Mouse (Mus musculus): Measurements from ENCODE around the gene Ecpas. TPM values are rescaled to one million over a fixed set of nuclear protein-coding genes. Genes with fewer than 3 reads are reported as not detected.

The Ecpas gene
- polyA plus RNA-seq, 1 experiment = 40.5 TPM

DNA sequence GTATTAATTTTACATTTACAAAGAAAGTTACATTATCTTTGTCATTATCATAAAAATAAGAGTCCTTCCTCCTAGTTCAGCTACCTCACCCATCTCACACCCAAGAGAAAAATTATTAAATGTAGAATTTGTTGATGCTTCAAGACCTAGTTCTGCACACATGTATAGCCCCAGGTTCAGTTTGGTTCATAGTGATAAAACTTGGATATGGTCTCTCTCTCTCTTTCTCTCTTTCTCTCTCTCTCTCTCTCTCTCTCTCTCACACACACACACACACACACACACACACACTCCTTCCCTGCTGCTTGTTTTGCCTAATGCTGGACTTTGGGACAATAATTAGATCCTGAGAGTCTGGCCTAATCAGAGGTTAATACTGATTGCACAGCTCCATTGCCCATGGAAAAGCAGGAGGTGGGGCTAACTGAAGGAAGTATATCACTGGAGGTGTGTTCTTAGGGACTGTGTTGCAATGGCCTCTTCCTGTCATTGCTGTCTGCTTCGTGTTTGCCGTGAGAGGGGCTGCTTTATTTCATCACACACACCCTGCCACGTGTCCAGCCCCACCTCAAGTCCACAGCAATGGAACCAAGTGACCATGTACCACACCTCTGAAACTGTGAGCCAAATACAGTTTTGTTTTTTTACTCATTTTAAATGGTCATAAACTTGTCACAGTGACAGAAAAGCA lies 932 bp upstream of the Ecpas start:
- H3K27ac ChIP-seq (ENCODE audit: insufficient read depth, low read length) = no peak overlapping the region
- no peak overlapping the region; the same call in 1 of the 2 replicates for H3K4me3 ChIP-seq (ENCODE audit: insufficient read depth, low read length)
- TF ChIP-seq CTCF (IDR thresholded peaks at IDR 0.05; ENCODE audit: extremely low read depth, insufficient read depth, low read length) = no peak
- TF ChIP-seq POLR2A (IDR thresholded peaks at IDR 0.05; ENCODE audit: extremely low read depth, insufficient read depth, low read length) = no peak
- H3K4me1 ChIP-seq (ENCODE audit: control insufficient read depth, insufficient read depth, low read length) = peaks cover 2% of the 10 kb centered on the region; the same call in 1 of the 2 replicates

DNA sequence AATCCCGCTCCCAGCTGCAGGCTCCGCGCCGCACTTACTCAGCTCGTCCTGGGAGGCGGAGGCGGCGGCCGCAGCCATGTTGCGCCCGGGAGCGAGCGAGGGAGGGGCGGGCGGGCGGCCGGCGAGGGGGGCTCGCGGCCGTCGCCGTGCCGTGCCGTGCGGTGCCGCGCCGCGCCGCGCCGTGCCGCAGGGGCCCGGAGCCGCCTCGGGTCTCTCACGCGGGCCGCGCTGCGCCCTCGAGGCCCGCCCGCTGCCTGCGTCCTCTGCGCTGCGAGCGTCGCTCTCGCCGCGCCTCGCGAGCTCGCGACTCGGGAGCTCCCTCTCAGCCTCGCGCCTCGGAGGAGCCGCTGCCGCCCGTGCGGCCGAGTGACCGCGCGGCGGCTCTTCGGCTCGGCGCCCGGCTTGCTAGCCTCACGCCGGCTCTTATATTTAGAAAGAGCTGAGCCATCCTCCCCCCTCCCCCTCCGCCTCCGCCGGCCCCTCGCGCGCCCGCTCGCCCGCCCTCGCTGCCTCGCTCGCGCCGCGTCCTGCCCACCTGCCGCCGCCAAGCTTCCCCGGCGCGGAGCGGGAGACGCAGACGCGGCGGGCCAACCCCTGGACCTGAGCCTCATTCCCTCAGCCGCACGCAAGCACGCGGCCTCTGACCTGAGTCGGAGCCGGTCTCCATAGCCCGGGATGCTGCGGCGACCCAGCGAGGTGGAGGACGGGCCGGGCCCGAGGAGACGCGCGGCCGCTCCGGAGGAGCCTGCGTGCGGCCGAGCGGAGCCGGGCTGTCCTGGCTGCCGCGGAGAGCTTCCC lies 519 bp downstream of the Ecpas start:
- peak overlapping the region; percentile 83 for H3K4me3 ChIP-seq (ENCODE audit: insufficient read depth, low read length)
- TF ChIP-seq CTCF (IDR thresholded peaks at IDR 0.05; ENCODE audit: extremely low read depth, insufficient read depth, low read length) (no peak), POLR2A (IDR thresholded peaks at IDR 0.05; ENCODE audit: extremely low read depth, insufficient read depth, low read length) (peak; percentile 34; the same call in 1 of the 2 replicates)
- peak overlapping the region; percentile 100 for H3K27ac ChIP-seq (ENCODE audit: insufficient read depth, low read length)
- H3K4me1 ChIP-seq (ENCODE audit: control insufficient read depth, insufficient read depth, low read length) = peaks cover 2% of the 10 kb centered on the region; the same call in 1 of the 2 replicates

DNA sequence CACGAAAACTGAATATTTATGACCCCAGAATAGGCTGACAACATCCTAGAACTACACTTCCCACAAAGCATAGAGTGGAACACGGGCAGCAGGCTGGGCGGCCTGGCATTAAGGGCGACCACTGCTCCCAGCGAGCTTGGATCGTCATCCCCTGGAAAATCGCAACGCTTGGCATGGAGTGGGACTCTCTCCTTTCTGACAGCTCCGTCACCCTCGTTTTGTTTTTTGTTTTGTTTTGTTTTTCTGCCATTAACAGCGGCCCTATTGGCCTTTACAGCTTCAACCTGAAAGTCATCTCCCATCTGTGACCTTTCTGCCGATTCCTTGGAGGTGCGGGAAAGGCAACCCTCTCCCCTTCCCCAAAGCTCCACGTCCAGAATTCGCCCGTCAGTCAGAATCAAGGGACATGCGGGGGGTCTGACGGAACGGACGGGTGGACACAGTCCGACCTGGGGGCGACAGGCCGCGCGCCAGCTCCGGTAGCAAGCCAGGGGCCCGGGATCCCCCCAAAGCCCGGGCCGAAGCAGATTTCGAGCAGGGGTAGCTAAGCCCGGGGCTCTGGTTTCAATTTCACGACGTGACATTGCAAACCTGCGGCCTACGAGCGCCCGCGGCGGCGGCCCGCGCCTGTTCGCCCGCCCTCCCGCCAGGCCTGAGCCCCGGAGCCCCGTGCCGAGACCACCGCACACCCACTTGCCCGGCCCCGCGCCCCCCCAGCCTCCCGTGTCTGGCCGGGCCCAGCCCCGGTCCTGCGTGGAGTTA lies 1.3 kb downstream of the Ecpas start:
- H3K4me1 ChIP-seq (ENCODE audit: control insufficient read depth, insufficient read depth, low read length) = peaks cover 2% of the 10 kb centered on the region; the same call in 1 of the 2 replicates
- TF ChIP-seq CTCF (IDR thresholded peaks at IDR 0.05; ENCODE audit: extremely low read depth, insufficient read depth, low read length) (no peak), POLR2A (IDR thresholded peaks at IDR 0.05; ENCODE audit: extremely low read depth, insufficient read depth, low read length) (peak; percentile 78)
- H3K27ac ChIP-seq (ENCODE audit: insufficient read depth, low read length) = peak overlapping the region; percentile 85
- H3K4me3 ChIP-seq (ENCODE audit: insufficient read depth, low read length) = peak overlapping the region; percentile 83

DNA sequence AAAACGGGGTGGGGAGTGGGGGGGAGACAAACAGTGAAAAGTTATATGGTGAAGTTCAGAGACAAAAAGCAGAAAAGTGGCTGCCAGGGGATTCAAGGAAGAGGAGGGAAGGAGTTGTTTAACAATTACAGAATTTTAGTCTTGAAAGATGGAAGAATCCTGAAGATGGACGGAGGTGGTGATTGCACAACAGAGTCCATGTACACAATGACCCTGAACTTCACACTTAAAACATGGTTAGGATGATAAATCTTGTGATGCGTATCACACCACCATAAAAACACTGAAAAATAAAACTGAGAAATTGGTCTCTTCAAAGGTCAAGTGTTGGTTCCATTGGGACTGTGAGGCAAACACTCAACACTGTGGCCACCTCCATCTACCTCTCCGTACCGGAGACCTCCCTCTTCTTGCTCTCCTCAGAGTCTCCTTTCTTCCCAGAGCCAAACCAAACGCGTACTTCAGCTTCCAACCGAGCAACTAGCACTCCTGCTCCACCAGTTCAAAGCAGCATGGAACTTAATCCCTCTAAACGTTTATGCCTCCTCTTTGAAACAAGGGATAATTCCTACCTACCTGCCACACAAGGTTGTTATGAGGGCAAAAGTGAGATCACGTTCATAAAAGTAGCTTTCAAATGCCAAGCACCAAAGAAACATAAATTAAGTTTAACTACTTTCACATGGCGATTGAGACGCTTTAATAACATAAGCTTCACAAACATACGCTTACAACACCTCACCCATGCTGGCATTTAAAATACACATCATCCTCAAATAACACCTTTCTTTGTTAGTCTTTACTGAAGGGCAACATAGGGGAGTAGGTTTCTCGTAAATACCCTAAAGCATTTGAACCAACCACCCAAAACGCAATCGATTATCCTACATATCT lies 2.1 kb downstream of the Ecpas start:
- H3K4me1 ChIP-seq (ENCODE audit: control insufficient read depth, insufficient read depth, low read length) = peaks cover 2% of the 10 kb centered on the region; the same call in 1 of the 2 replicates
- H3K4me3 ChIP-seq (ENCODE audit: insufficient read depth, low read length) = peak overlapping the region; percentile 83
- TF ChIP-seq POLR2A (IDR thresholded peaks at IDR 0.05; ENCODE audit: extremely low read depth, insufficient read depth, low read length) (no peak), CTCF (IDR thresholded peaks at IDR 0.05; ENCODE audit: extremely low read depth, insufficient read depth, low read length) (no peak)
- H3K27ac ChIP-seq (ENCODE audit: insufficient read depth, low read length) = no peak overlapping the region

DNA sequence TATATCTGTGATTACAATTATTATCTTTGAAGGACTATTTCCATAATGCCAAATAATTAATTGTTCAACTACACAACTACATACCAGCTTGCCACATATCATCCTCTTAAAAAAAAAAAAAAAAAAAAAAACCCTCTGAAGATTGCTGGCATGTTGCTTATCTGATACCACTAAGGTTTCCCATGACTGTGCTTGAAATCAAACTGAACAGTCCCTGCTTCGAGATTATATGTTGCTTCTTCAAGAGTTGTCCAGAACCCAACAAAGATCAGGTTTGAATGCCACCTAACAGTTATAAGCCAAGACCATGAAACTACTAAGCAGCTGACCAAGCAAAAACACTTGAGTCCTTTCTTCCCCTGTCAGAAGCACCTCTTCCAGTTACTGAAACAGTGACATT lies 5.1 kb downstream of the Ecpas start:
- H3K4me1 ChIP-seq (ENCODE audit: control insufficient read depth, insufficient read depth, low read length) = peaks cover 4% of the 10 kb centered on the region; the same call in 1 of the 2 replicates
- no peak for TF ChIP-seq POLR2A (IDR thresholded peaks at IDR 0.05; ENCODE audit: extremely low read depth, insufficient read depth, low read length)
- no peak for TF ChIP-seq CTCF (IDR thresholded peaks at IDR 0.05; ENCODE audit: extremely low read depth, insufficient read depth, low read length)
- H3K4me3 ChIP-seq (ENCODE audit: insufficient read depth, low read length) = no peak overlapping the region
- H3K27ac ChIP-seq (ENCODE audit: insufficient read depth, low read length) = no peak overlapping the region

DNA sequence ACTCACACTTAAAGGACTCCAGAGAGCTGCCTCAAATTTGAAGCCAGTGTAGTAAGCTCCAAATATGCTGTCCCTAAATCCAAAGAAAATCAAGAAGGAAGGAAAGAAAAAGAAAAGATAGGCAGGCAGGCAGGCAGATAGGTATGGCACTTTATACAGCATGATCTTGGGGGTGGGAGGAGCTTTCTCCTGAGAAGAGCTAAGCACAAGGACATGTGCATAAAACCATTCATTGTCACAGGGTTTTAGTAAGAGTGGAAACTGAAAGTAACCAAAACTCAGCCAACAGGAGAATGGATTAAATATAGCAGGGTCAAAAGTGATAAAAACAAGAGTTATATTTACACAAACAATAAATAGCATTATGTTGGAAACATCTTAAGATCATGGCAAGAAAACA lies 14.2 kb downstream of the Ecpas start:
- Histone ChIP-seq H3K27ac (ENCODE audit: insufficient read depth, low read length) (no peak overlapping the region), H3K4me3 (ENCODE audit: insufficient read depth, low read length) (no peak overlapping the region), H3K4me1 (ENCODE audit: control insufficient read depth, insufficient read depth, low read length) (peaks cover 3% of the 10 kb centered on the region; the same call in 1 of the 2 replicates)
- no peak for TF ChIP-seq CTCF (IDR thresholded peaks at IDR 0.05; ENCODE audit: extremely low read depth, insufficient read depth, low read length)
- TF ChIP-seq POLR2A (IDR thresholded peaks at IDR 0.05; ENCODE audit: extremely low read depth, insufficient read depth, low read length) = no peak

DNA sequence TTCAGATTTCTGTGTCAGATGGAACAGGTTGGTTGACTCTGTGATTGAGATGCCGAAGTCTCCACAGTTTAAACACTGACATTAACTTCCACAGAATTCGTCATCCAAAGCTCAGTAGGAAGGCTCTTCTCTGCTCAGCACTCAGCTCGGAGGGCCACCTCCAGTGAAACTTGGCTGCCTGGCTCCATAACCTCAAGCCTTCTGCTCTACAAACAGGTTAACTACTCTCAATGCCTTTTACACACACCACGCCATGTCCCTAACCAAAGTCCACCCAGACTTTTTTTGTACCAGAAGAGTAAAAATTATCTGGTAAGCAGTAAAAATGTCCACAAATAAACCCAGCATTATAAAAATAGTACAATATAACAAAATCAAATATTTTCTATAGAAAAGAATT lies 15.1 kb downstream of the Ecpas start:
- Histone ChIP-seq H3K4me1 (ENCODE audit: control insufficient read depth, insufficient read depth, low read length) (no peaks in the 10 kb centered on the region; the same call in 1 of the 2 replicates), H3K27ac (ENCODE audit: insufficient read depth, low read length) (no peak overlapping the region), H3K4me3 (ENCODE audit: insufficient read depth, low read length) (no peak overlapping the region)
- TF ChIP-seq POLR2A (IDR thresholded peaks at IDR 0.05; ENCODE audit: extremely low read depth, insufficient read depth, low read length) (no peak), CTCF (IDR thresholded peaks at IDR 0.05; ENCODE audit: extremely low read depth, insufficient read depth, low read length) (no peak)

DNA sequence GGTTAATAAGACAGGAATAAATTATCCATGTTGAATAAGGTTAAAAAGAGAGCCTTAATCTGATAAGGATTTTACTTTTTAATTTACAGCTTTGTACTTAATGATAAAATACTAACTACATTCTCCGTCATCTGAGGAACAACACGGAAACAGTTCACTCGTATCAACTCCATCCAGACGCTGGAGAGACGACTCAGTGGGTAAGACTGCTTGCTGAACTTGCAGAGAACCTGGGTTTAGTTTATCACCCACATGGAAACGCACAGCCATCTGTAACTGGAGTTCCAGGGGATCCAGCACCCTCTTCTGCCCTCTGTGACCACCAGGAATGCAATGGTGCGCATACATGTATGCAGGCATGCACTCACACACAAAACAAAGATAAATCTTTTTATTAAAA lies 18.1 kb downstream of the Ecpas start:
- no peak for TF ChIP-seq POLR2A (IDR thresholded peaks at IDR 0.05; ENCODE audit: extremely low read depth, insufficient read depth, low read length)
- TF ChIP-seq CTCF (IDR thresholded peaks at IDR 0.05; ENCODE audit: extremely low read depth, insufficient read depth, low read length) = no peak
- no peak overlapping the region for H3K27ac ChIP-seq (ENCODE audit: insufficient read depth, low read length)
- no peak overlapping the region for H3K4me3 ChIP-seq (ENCODE audit: insufficient read depth, low read length)
- no peaks in the 10 kb centered on the region; the same call in 1 of the 2 replicates for H3K4me1 ChIP-seq (ENCODE audit: control insufficient read depth, insufficient read depth, low read length)
